Mouse (Mus musculus) A20 (cell line): ENCODE measurements around the gene Gm10591.
"Not testable (repeated sequence)": the region's sequence is repeated elsewhere in the genome, so short reads cannot be mapped to it uniquely, and the experiment has no call there.

Experiments
- DNase-seq: peaks from one replicate; pipeline ENCODE4 v3.0.0-alpha.2; 2011; ENCODE audit warnings: low read depth, low spot score

Gm10591 gene

DNA sequence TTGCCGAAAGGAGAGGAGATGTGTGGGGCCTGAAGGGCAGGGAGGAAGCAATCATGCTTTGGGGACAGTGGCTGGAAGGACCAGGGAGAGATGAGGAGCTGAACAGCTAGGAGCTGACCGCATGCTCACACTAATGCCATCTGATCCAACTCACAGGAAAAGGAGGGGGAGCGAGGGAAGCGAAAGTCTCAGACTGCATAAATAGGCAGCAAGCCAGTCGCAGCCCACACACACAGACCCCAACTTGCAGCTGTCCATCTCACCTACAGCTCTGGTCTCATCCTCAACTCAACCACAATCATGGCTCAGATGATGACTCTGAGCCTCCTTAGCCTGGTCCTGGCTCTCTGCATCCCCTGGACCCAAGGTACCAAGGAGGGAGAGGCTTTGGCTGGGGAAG is at the start of gene Gm10591:
Gene Gm10591 (plus strand): TSS at position 301 of the 400 bp plus-strand sequence.
- not testable (repeated sequence) for DNase-seq

DNA sequence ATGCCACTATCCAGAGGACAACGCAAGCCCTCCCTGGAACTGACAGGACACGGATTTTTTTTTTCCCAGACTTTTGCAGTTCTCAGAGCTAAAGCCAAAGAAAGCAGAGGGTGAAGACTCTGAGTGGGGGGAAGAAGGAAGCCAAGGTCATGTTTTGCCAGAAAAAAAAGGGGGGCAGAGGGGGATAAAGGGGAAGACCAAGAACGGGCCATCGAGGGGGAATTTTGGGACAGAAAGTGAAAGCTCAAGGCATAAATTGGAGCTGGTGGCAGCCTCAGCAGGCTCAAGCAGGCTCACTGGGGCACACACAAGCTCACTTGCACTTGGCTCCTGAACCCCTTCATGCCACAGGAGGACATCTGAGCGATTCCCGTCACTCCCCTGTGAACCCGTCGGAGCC is 17.4 kb downstream of the Gm10591 start, which contains the start of gene Gm2564:
Gene Gm2564 (plus strand): TSS at position 301 of the 400 bp plus-strand sequence.
- not testable (repeated sequence) for DNase-seq

DNA sequence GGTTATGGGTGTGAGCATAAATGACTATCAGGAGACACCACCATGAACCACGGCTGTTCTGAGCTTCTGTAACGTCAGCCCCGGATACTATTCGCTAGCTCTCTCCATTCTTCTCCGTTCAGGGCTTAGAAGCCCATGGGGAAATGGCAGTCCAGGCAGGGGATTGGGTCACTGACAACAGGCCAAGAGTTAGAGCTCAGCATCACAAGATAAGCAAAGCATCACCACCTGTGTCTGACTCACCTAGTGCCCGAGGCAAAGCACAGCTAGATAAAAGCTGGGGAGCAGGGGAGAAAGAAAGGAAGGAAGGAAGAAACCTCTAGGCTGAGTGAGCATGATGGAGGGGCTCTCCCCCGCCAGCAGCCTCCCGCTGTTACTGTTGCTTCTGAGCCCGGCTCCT is 43.0 kb downstream of the Gm10591 start, which contains the start of gene Ccl27b:
Gene Ccl27b (plus strand): TSS at position 301 of the 400 bp plus-strand sequence.
- not testable (repeated sequence) for DNase-seq

DNA sequence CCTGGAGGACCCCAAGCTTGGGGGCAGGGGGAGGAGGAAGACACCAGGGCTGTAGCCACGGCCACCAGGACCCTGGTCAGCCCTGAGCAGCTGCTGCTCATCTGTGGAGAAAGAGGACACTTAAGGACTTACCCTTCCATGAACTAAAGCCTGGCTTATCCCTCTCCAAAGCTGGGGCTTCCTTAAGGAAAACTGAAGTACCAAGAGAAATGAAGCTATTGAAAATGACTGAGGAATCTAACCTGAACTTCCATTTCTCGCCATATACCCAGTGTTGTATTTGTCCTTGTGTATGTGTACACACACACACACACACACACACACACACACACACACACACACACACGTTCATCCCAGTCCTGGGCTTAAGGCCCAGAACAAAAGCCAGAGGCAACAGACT is 49.8 kb downstream of the Gm10591 start, which contains the start of gene Il11ra2:
Gene Il11ra2 (minus strand): TSS at position 101 of the 400 bp plus-strand sequence.
- DNase-seq, result not testable (repeated sequence)
